Mouse (Mus musculus) forebrain, embryonic 13.5 days (tissue): ENCODE results near the gene Gorasp2. TPM values are rescaled to one million over a fixed set of nuclear protein-coding genes. Genes with fewer than 3 reads are reported as not detected.

ENCODE experiments used
- polyA plus RNA-seq: library from polyadenylated mRNA; unstranded; fragments of >200 nt; fragmentation: Nextera tagmentation; extraction: Ambion mirVana; gene quantifications from 2 replicates; pipeline ENCODE4 v1.2.1, GENCODE M21; 2015

The Gorasp2 gene
- polyA plus RNA-seq, 1 experiment from 2014 or later = 108 TPM

Other genes with a start within 250 kb of the Gorasp2 start
- gene Sp5, start 186.7 kb upstream of the Gorasp2 start, polyA plus RNA-seq = 3.6 and 5.6 TPM in 2 replicates
- gene Erich2, start 152.8 kb upstream of the Gorasp2 start, polyA plus RNA-seq = 2.2 and 2.8 TPM in 2 replicates
- 35.5 and 45.4 TPM in 2 replicates for gene Gad1, start 108.5 kb upstream of the Gorasp2 start, polyA plus RNA-seq
- 2.9 and 3.2 TPM in 2 replicates for gene Gm26558, start 532 bp downstream of the Gorasp2 start, polyA plus RNA-seq
- 23.6 and 26.6 TPM in 2 replicates for gene Tlk1, start 164.2 kb downstream of the Gorasp2 start, polyA plus RNA-seq